Mouse (Mus musculus) C2C12 (cell line): ENCODE results near the gene Zbtb42. TPM values are rescaled to one million over a fixed set of nuclear protein-coding genes. Genes with fewer than 3 reads are reported as not detected.
A peak's percentile ranks its signal among the peaks of the same experiment; 100 is the strongest.

ENCODE experiments used
- H3K27me3 ChIP-seq: one replicate; pipeline ENCODE4 v1.6.1; 2011; ENCODE audit not compliant: control insufficient read depth, insufficient read depth, insufficient read length
- H3K36me3 ChIP-seq: one replicate; pipeline ENCODE4 v1.6.1; 2011; ENCODE audit not compliant: control insufficient read depth, insufficient read depth
- H3K4me3 ChIP-seq: one replicate; pipeline ENCODE4 v1.5.1; 2011; ENCODE audit warnings: mild to moderate bottlenecking, control low read depth; ENCODE audit not compliant: poor library complexity, insufficient read depth, severe bottlenecking
- H3K79me2 ChIP-seq: one replicate; pipeline ENCODE4 v1.6.1; 2011; ENCODE audit not compliant: control insufficient read depth, insufficient read depth
- H3K79me3 ChIP-seq: one replicate; pipeline ENCODE4 v1.6.1; 2011; ENCODE audit warnings: low read depth, control low read depth
- H3ac ChIP-seq: one replicate; pipeline ENCODE3; 2011; ENCODE audit warnings: low read depth; ENCODE audit not compliant: control insufficient read depth, insufficient read length
- CEBPB ChIP-seq: IDR thresholded peaks from one replicate; pipeline ENCODE4 v1.6.1; 2011; ENCODE audit warnings: low read depth, mild to moderate bottlenecking, control low read depth, moderate library complexity
- CTCF ChIP-seq: IDR thresholded peaks from one replicate; pipeline ENCODE4 v1.5.1; 2011; ENCODE audit not compliant: control insufficient read depth, insufficient read depth, insufficient read length
- FOSL1 ChIP-seq: IDR thresholded peaks from one replicate; pipeline ENCODE4 v1.8.0; 2011; ENCODE audit warnings: mild to moderate bottlenecking, low read length; ENCODE audit not compliant: poor library complexity, insufficient read depth, severe bottlenecking
- MAX ChIP-seq: IDR thresholded peaks from one replicate; pipeline ENCODE4 v1.6.1; 2011; ENCODE audit warnings: mild to moderate bottlenecking, control low read depth
- MYOD1 ChIP-seq: IDR thresholded peaks from one replicate; pipeline ENCODE4 v1.6.1; 2011; ENCODE audit warnings: low read depth; ENCODE audit not compliant: control insufficient read depth, insufficient read length
- MYOG ChIP-seq: IDR thresholded peaks from one replicate; pipeline ENCODE4 v1.6.1; 2011; ENCODE audit not compliant: control insufficient read depth, insufficient read length; ENCODE audit errors: extremely low read depth
- USF1 ChIP-seq: IDR thresholded peaks from one replicate; pipeline ENCODE4 v1.6.1; 2011; ENCODE audit warnings: low read depth, mild to moderate bottlenecking, control low read depth, moderate library complexity
- long read RNA-seq, 2 experiments: library from polyadenylated mRNA; unstranded; transcript quantifications; one replicate each; pipeline ENCODE4 v2.0.0; 2019 to 2020
- polyA plus RNA-seq: library from polyadenylated mRNA; unstranded; fragments of >200 nt; fragmentation: generic; extraction: Trizol; gene quantifications from one replicate; pipeline ENCODE4 v1.2.1, GENCODE M21; 2012; ENCODE audit warnings: missing spikeins

The Zbtb42 gene
- 4.2 TPM for polyA plus RNA-seq
- long read RNA-seq, experiment 1, partial matches to known transcripts: 0 of 1 reads
- long read RNA-seq, experiment 1, other reads (novel, unspliced or antisense): 0 of 1 reads
- long read RNA-seq, experiment 2, transcript Zbtb42-202 (2 exons, 485 nt): major isoform, 8 of 13 reads
- long read RNA-seq, experiment 2, partial matches to known transcripts: 0 of 13 reads
- long read RNA-seq, experiment 2, other reads (novel, unspliced or antisense): 4 of 13 reads

- no peak for TF ChIP-seq CTCF
- no peak for TF ChIP-seq MYOG
- TF ChIP-seq FOSL1: no peak
- TF ChIP-seq MYOD1: no peak
- no peak for TF ChIP-seq USF1
- no peak for TF ChIP-seq MAX
- TF ChIP-seq CEBPB: no peak
Observed at GRCm38 (mm10) chr12:112678555-112679026, at the start of gene Zbtb42. Gene Zbtb42 (plus strand): TSS chr12:112678828.

GRCm38 (mm10) chr12:112628928-112629721 is 49.5 kb upstream of the Zbtb42 start:
- H3K27me3 ChIP-seq: no peaks in the 10 kb centered on the region
- no peaks in the 10 kb centered on the region for H3K79me3 ChIP-seq
- TF ChIP-seq FOSL1 (no peak), MAX (no peak), CEBPB (peak; percentile 89), USF1 (peak; percentile 84), MYOD1 (no peak), MYOG (no peak), CTCF (no peak)
- H3K79me2 ChIP-seq: no peaks in the 10 kb centered on the region
- H3ac ChIP-seq: peak overlapping the region; percentile 8
- H3K36me3 ChIP-seq: no peaks in the 10 kb centered on the region
- no peak overlapping the region for H3K4me3 ChIP-seq

More at GRCm38 (mm10) chr12:112678555-112679026, at the start of gene Zbtb42:
- Histone ChIP-seq H3K79me2 (peaks cover 3% of the 10 kb centered on the region), H3K79me3 (no peaks in the 10 kb centered on the region), H3K27me3 (no peaks in the 10 kb centered on the region), H3K36me3 (no peaks in the 10 kb centered on the region), H3K4me3 (peak within 1 kb of the TSS; percentile 37), H3ac (peak within 1 kb of the TSS; percentile 87)

DNA sequence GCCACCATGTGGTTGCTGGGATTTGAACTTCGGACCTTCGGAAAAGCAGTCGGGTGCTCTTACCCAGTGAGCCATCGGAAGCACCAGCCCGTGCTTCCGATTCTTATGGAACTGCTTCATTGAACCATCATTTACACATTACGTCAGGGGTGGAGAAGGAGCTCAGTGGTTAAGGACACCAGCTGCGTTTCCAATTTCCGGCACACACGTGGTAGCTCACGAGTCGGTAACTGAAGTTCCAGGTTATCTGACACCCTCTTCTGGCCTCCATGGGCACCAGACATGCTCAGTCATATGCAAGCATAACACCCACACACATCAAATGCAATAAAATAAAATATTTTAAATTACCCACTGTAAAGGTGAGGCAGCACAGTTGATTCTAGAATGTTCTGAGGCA is 48.6 kb upstream of the Zbtb42 start:
- Histone ChIP-seq H3K79me2 (no peaks in the 10 kb centered on the region), H3K79me3 (no peaks in the 10 kb centered on the region)
- TF ChIP-seq CEBPB: no peak
- TF ChIP-seq MYOG: no peak
- no peak for TF ChIP-seq FOSL1
- TF ChIP-seq MAX: no peak
- TF ChIP-seq MYOD1: no peak
- TF ChIP-seq CTCF: no peak
- TF ChIP-seq USF1: no peak

GRCm38 (mm10) chr12:112630796-112631195 is 47.8 kb upstream of the Zbtb42 start:
- no peaks in the 10 kb centered on the region for H3K79me2 ChIP-seq
- no peaks in the 10 kb centered on the region for H3K79me3 ChIP-seq
- H3K27me3 ChIP-seq: no peaks in the 10 kb centered on the region
- H3K36me3 ChIP-seq: no peaks in the 10 kb centered on the region
- no peak overlapping the region for H3ac ChIP-seq
- TF ChIP-seq MYOD1 (no peak), MYOG (no peak), CEBPB (no peak), CTCF (no peak), FOSL1 (no peak), USF1 (no peak), MAX (no peak)
- H3K4me3 ChIP-seq: no peak overlapping the region

More for the DNA sequence above, 48.6 kb upstream of the Zbtb42 start:
- no peak overlapping the region for H3ac ChIP-seq
- H3K4me3 ChIP-seq: no peak overlapping the region
- no peaks in the 10 kb centered on the region for H3K36me3 ChIP-seq
- no peaks in the 10 kb centered on the region for H3K27me3 ChIP-seq

DNA sequence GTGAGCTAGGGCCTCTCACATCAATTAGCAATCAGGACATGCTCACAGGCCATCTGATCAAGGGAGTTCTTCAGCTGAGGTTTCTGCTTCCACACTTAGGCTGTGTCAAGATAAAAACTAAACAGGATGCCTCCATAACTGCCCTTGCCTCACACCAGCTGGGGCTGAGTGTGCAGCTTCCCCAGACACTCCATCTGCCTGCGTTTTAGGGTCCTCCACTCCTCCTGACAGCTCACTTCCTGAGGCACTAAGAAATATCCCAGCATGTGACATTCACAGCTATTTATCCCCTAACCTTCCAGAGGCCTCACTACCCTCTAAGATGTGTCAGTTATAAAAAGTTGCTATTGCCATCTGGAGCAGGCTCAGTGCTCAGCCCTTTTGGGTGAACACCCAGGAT is 47.2 kb upstream of the Zbtb42 start:
- Histone ChIP-seq H3K4me3 (no peak overlapping the region), H3K36me3 (no peaks in the 10 kb centered on the region), H3K79me3 (no peaks in the 10 kb centered on the region), H3K27me3 (no peaks in the 10 kb centered on the region), H3ac (no peak overlapping the region), H3K79me2 (no peaks in the 10 kb centered on the region)
- TF ChIP-seq CEBPB (no peak), MYOG (no peak), MAX (no peak), FOSL1 (no peak), USF1 (no peak), CTCF (no peak)
